Mouse (Mus musculus): ENCODE measurements around the gene Lrmp.
"Not testable (repeated sequence)": the region's sequence is repeated elsewhere in the genome, so short reads cannot be mapped to it uniquely, and the experiment has no call there.

Lrmp gene

GRCm38 (mm10) chr6:145104241-145104939, 11.1 kb upstream of the Lrmp start:
- no peak for DNase-seq (ENCODE audit: extremely low spot score, low spot score)

GRCm38 (mm10) chr6:145105439-145105838, 10.0 kb upstream of the Lrmp start:
- DNase-seq (ENCODE audit: extremely low spot score, low spot score), result no peak

- no peak for DNase-seq (ENCODE audit: extremely low spot score, low spot score)
These were observed 9.2 kb upstream of the Lrmp start for GRCm38 (mm10) chr6:145106163-145106842.

- DNase-seq (ENCODE audit: extremely low spot score, low spot score), result no peak
These were observed 4.7 kb upstream of the Lrmp start for GRCm38 (mm10) chr6:145110786-145111185.

GRCm38 (mm10) chr6:145112865-145113264, 2.6 kb upstream of the Lrmp start:
- DNase-seq (ENCODE audit: extremely low spot score, low spot score), result no peak

GRCm38 (mm10) chr6:145114561-145114960, 892 bp upstream of the Lrmp start:
- no peak for DNase-seq (ENCODE audit: extremely low spot score, low spot score)

GRCm38 (mm10) chr6:145116098-145116672, 732 bp downstream of the Lrmp start:
- peak; percentile 51 for DNase-seq (ENCODE audit: extremely low spot score, low spot score)

- DNase-seq (ENCODE audit: extremely low spot score, low spot score), result no peak
These were observed 4.6 kb downstream of the Lrmp start for GRCm38 (mm10) chr6:145120086-145120485.

GRCm38 (mm10) chr6:145120787-145121589, 5.5 kb downstream of the Lrmp start:
- no peak for DNase-seq (ENCODE audit: extremely low spot score, low spot score)

GRCm38 (mm10) chr6:145121590-145122420, 6.4 kb downstream of the Lrmp start:
- no peak for DNase-seq (ENCODE audit: extremely low spot score, low spot score)

- DNase-seq (ENCODE audit: extremely low spot score, low spot score), result no peak
These were observed 7.1 kb downstream of the Lrmp start for GRCm38 (mm10) chr6:145122423-145123059.

GRCm38 (mm10) chr6:145123136-145124060, 7.9 kb downstream of the Lrmp start:
- no peak for DNase-seq (ENCODE audit: extremely low spot score, low spot score)

- no peak for DNase-seq (ENCODE audit: extremely low spot score, low spot score)
These were observed 9.2 kb downstream of the Lrmp start for GRCm38 (mm10) chr6:145124621-145125020.

- DNase-seq (ENCODE audit: extremely low spot score, low spot score), result no peak
These were observed 10.2 kb downstream of the Lrmp start for GRCm38 (mm10) chr6:145125591-145126113.

- DNase-seq (ENCODE audit: extremely low spot score, low spot score), result no peak
These were observed 12.2 kb downstream of the Lrmp start for GRCm38 (mm10) chr6:145127652-145128051.

- DNase-seq (ENCODE audit: extremely low spot score, low spot score), result no peak
These were observed 14.1 kb downstream of the Lrmp start for GRCm38 (mm10) chr6:145129563-145129962.

- no peak for DNase-seq (ENCODE audit: extremely low spot score, low spot score)
These were observed 16.5 kb downstream of the Lrmp start for GRCm38 (mm10) chr6:145131991-145132390.

GRCm38 (mm10) chr6:145132969-145133368, 17.5 kb downstream of the Lrmp start:
- DNase-seq (ENCODE audit: extremely low spot score, low spot score), result not testable (repeated sequence)

- no peak for DNase-seq (ENCODE audit: extremely low spot score, low spot score)
These were observed 19.8 kb downstream of the Lrmp start for GRCm38 (mm10) chr6:145135295-145135694.

All from neural tube, embryonic 10.5 days (tissue).